Mouse (Mus musculus) lung, postnatal 0 days (tissue): ENCODE data around the gene Prkag1. TPM values are rescaled to one million over a fixed set of nuclear protein-coding genes. Genes with fewer than 3 reads are reported as not detected.

ENCODE experiments used
- ATAC-seq: fragments of 200-750 bp; cut with Nextera tagmentation; 2 replicates; pipeline ENCODE4 v1.8.0; 2017; ENCODE audit warnings: moderate library complexity
- DNase-seq: peaks from one replicate; pipeline ENCODE4 v3.0.0-alpha.2; 2016; ENCODE audit warnings: low spot score
- H3K27ac ChIP-seq: fragments of 300-500 bp; sonication (generic); 2 replicates; pipeline ENCODE4 v1.5.1; 2014; ENCODE audit warnings: antibody characterized with exemption, mild to moderate bottlenecking, low read length, mixed read lengths
- H3K27me3 ChIP-seq: fragments of 300-500 bp; sonication (generic); replicated peaks from 2 replicates; pipeline ENCODE4 v1.6.1; 2014; ENCODE audit warnings: low read length, mixed read lengths; ENCODE audit not compliant: insufficient read depth
- H3K36me3 ChIP-seq: fragments of 300-500 bp; sonication (generic); 2 replicates; pipeline ENCODE4 v1.6.1; 2014; ENCODE audit warnings: low read length, mixed read lengths; ENCODE audit not compliant: insufficient read depth
- H3K4me1 ChIP-seq: fragments of 300-500 bp; sonication (generic); 2 replicates; pipeline ENCODE4 v1.6.1; 2014; ENCODE audit warnings: antibody characterized with exemption, low read depth, low read length, mixed read lengths; ENCODE audit not compliant: insufficient read depth
- H3K4me2 ChIP-seq: fragments of 300-500 bp; sonication (generic); replicated peaks from 2 replicates; pipeline ENCODE4 v1.6.1; 2014; ENCODE audit warnings: low read depth, mild to moderate bottlenecking, low read length, moderate library complexity, mixed read lengths
- H3K4me3 ChIP-seq: fragments of 300-500 bp; sonication (generic); 2 replicates; pipeline ENCODE4 v1.5.1; 2014; ENCODE audit warnings: low read depth, low read length
- H3K9ac ChIP-seq: fragments of 300-500 bp; sonication (generic); replicated peaks from 2 replicates; pipeline ENCODE4 v1.6.1; 2014; ENCODE audit warnings: low read depth, mild to moderate bottlenecking
- H3K9me3 ChIP-seq: fragments of 300-500 bp; sonication (generic); 2 replicates; pipeline ENCODE4 v1.6.1; 2016; ENCODE audit warnings: low read length, mixed read lengths
- CTCF ChIP-seq: IDR thresholded peaks from 2 replicates; pipeline ENCODE4 v1.5.1; 2016; ENCODE audit warnings: antibody characterized with exemption, mild to moderate bottlenecking
- EP300 ChIP-seq: IDR thresholded peaks from 2 replicates; pipeline ENCODE4 v1.6.1; 2016; ENCODE audit warnings: antibody characterized with exemption, mild to moderate bottlenecking, control low read depth
- WGBS: fragments of 180-500 bp; shearing (Covaris S2); extraction: QIAGEN DNeasy Blood & Tissue Kit; methylation state at CpG from one replicate; pipeline ENCODE4 v1.1.7; 2014; 5-methylcytosine and 5-hydroxymethylcytosine counted together
- polyA plus RNA-seq: library from polyadenylated mRNA; unstranded; fragments of >200 nt; fragmentation: Nextera tagmentation; extraction: Ambion mirVana; gene quantifications from 2 replicates; pipeline ENCODE4 v1.2.1, GENCODE M21; 2015

Gene Prkag1
- polyA plus RNA-seq, 1 experiment from 2014 or later = 76.7 TPM

GRCm38 (mm10) chr15:98774096-98774495 is 57.2 kb downstream of the Prkag1 start:
- no peak overlapping the region for H3K4me3 ChIP-seq
- peaks cover 12% of the 10 kb centered on the region; the same call in 1 of the 2 replicates for H3K4me1 ChIP-seq
- H3K9me3 ChIP-seq = no peaks in the 10 kb centered on the region
- WGBS = 28% methylated on average over 15 of the region's 15 CpGs
- no peak overlapping the region for H3K4me2 ChIP-seq
- DNase-seq = no peak
- no peaks in the 10 kb centered on the region for H3K36me3 ChIP-seq
- H3K27me3 ChIP-seq = peaks cover 61% of the 10 kb centered on the region
- H3K27ac ChIP-seq = no peak overlapping the region
- ATAC-seq = no peak
- H3K9ac ChIP-seq = no peak overlapping the region
- TF ChIP-seq CTCF (no peak), EP300 (no peak)

GRCm38 (mm10) chr15:98772511-98773211 is 58.7 kb downstream of the Prkag1 start:
- no peak overlapping the region for H3K27ac ChIP-seq
- no peaks in the 10 kb centered on the region for H3K36me3 ChIP-seq
- H3K9ac ChIP-seq = peak overlapping the region; percentile 32
- peaks cover 47% of the 10 kb centered on the region for H3K27me3 ChIP-seq
- peaks cover 10% of the 10 kb centered on the region; the same call in 1 of the 2 replicates for H3K4me1 ChIP-seq
- H3K9me3 ChIP-seq = no peaks in the 10 kb centered on the region
- no peak for TF ChIP-seq CTCF
- TF ChIP-seq EP300 = no peak
- ATAC-seq (peak; percentile 34), DNase-seq (peak; percentile 32)
- 4% methylated on average over 36 of the region's 36 CpGs for WGBS
- H3K4me2 ChIP-seq = peak overlapping the region; percentile 62
- peak overlapping the region; percentile 31 for H3K4me3 ChIP-seq

- peaks cover 39% of the 10 kb centered on the region for H3K27me3 ChIP-seq
- H3K9ac ChIP-seq = no peak overlapping the region
- TF ChIP-seq CTCF (no peak), EP300 (no peak)
Measured at GRCm38 (mm10) chr15:98771813-98772425, 59.4 kb downstream of the Prkag1 start.

GRCm38 (mm10) chr15:98768259-98768658 is 63.1 kb downstream of the Prkag1 start:
- Histone ChIP-seq H3K27me3 (0 out of 2 replicates have a peak, but pooled peaks cover 13% of the 10 kb centered on the region), H3K9ac (no peak overlapping the region)
- ATAC-seq = no peak

More at GRCm38 (mm10) chr15:98771813-98772425, 59.4 kb downstream of the Prkag1 start:
- DNase-seq = no peak
- Histone ChIP-seq H3K4me2 (peak overlapping the region; percentile 62), H3K27ac (no peak overlapping the region), H3K4me3 (peak overlapping the region; percentile 31), H3K9me3 (no peaks in the 10 kb centered on the region), H3K4me1 (0 out of 2 replicates have a peak, but pooled peaks cover 8% of the 10 kb centered on the region), H3K36me3 (no peaks in the 10 kb centered on the region)
- ATAC-seq = no peak
- 7% methylated on average over 12 of the region's 12 CpGs for WGBS

GRCm38 (mm10) chr15:98765929-98766328 is 65.4 kb downstream of the Prkag1 start:
- H3K9ac ChIP-seq = no peak overlapping the region
- no peaks in the 10 kb centered on the region for H3K36me3 ChIP-seq
- no peak overlapping the region for H3K4me3 ChIP-seq
- H3K27ac ChIP-seq = no peak overlapping the region
- DNase-seq (no peak), ATAC-seq (no peak)
- H3K4me2 ChIP-seq = no peak overlapping the region
- no peaks in the 10 kb centered on the region for H3K27me3 ChIP-seq
- WGBS = 69% methylated on average over 4 of the region's 4 CpGs
- H3K9me3 ChIP-seq = no peaks in the 10 kb centered on the region
- TF ChIP-seq CTCF = no peak
- no peak for TF ChIP-seq EP300
- H3K4me1 ChIP-seq = peaks cover 8% of the 10 kb centered on the region; the same call in 1 of the 2 replicates

More at GRCm38 (mm10) chr15:98768259-98768658, 63.1 kb downstream of the Prkag1 start:
- Histone ChIP-seq H3K27ac (no peak overlapping the region), H3K36me3 (no peaks in the 10 kb centered on the region), H3K4me3 (no peak overlapping the region), H3K4me1 (peaks cover 10% of the 10 kb centered on the region; the same call in 1 of the 2 replicates), H3K9me3 (no peaks in the 10 kb centered on the region), H3K4me2 (no peak overlapping the region)
- WGBS = 18% methylated on average over 5 of the region's 5 CpGs
- DNase-seq = no peak
- TF ChIP-seq CTCF = no peak
- no peak for TF ChIP-seq EP300

Other genes with a start within 250 kb of the Prkag1 start
- gene Adcy6, start 221.4 kb downstream of the Prkag1 start, polyA plus RNA-seq = 9.2 and 12.1 TPM in 2 replicates
- gene Cacnb3, start 200.7 kb downstream of the Prkag1 start, polyA plus RNA-seq = 7.4 and 10.7 TPM in 2 replicates
- gene Ddx23, start 168.6 kb downstream of the Prkag1 start, polyA plus RNA-seq = 14.5 and 17.5 TPM in 2 replicates
- gene Rnd1, start 154.1 kb downstream of the Prkag1 start, polyA plus RNA-seq = 3.1 and 3.9 TPM in 2 replicates
- 3.7 and 5.1 TPM in 2 replicates for gene Ccdc65, start 123.3 kb downstream of the Prkag1 start, polyA plus RNA-seq
- gene Fkbp11, start 103.3 kb downstream of the Prkag1 start, polyA plus RNA-seq = 45.2 and 45.5 TPM in 2 replicates
- gene Arf3, start 68.3 kb downstream of the Prkag1 start, polyA plus RNA-seq = 47.1 and 56.0 TPM in 2 replicates
- 0.13 and 0.14 TPM in 2 replicates for gene Wnt10b, start 53.4 kb downstream of the Prkag1 start, polyA plus RNA-seq
- not detected in 2 replicates for gene Wnt1, start 41.7 kb downstream of the Prkag1 start, polyA plus RNA-seq
- 0.04 TPM in 2 replicates for gene Ddn, start 22.0 kb downstream of the Prkag1 start, polyA plus RNA-seq
- gene Kmt2d, start 39.7 kb upstream of the Prkag1 start, polyA plus RNA-seq = 8.7 and 11.1 TPM in 2 replicates
- 8.1 and 10.2 TPM in 2 replicates for gene Rhebl1, start 63.0 kb upstream of the Prkag1 start, polyA plus RNA-seq
- 5.1 and 6.6 TPM in 2 replicates for gene Dhh, start 67.0 kb upstream of the Prkag1 start, polyA plus RNA-seq
- 16.5 and 17.0 TPM in 2 replicates for gene Lmbr1l, start 86.7 kb upstream of the Prkag1 start, polyA plus RNA-seq
- gene Tuba1b, start 103.0 kb upstream of the Prkag1 start, polyA plus RNA-seq = 415 and 427 TPM in 2 replicates
- gene Gm49450, start 122.0 kb upstream of the Prkag1 start, polyA plus RNA-seq = not detected in 2 replicates
- gene Tuba1a, start 122.2 kb upstream of the Prkag1 start, polyA plus RNA-seq = 881 and 945 TPM in 2 replicates
- 45.1 and 53.2 TPM in 2 replicates for gene Tuba1c, start 198.4 kb upstream of the Prkag1 start, polyA plus RNA-seq
- gene Prph, start 223.7 kb upstream of the Prkag1 start, polyA plus RNA-seq = 0.32 and 0.42 TPM in 2 replicates
- 0.95 and 0.99 TPM in 2 replicates for gene Troap, start 243.1 kb upstream of the Prkag1 start, polyA plus RNA-seq